Mouse (Mus musculus) olfactory bulb, adult 2 months (tissue): ENCODE data around the gene Rras. TPM values are rescaled to one million over a fixed set of nuclear protein-coding genes. Genes with fewer than 3 reads are reported as not detected.

Experiments
- H3K27ac ChIP-seq: fragments of 200-500 bp; 2 replicates; pipeline ENCODE4 v1.5.1; 2012; ENCODE audit warnings: low read depth, low read length; ENCODE audit not compliant: insufficient read depth
- H3K4me1 ChIP-seq: fragments of 200-500 bp; 2 replicates; pipeline ENCODE4 v1.6.1; 2012; ENCODE audit warnings: low read length; ENCODE audit not compliant: control insufficient read depth, insufficient read depth
- H3K4me3 ChIP-seq: fragments of 200-500 bp; 2 replicates; pipeline ENCODE4 v1.5.1; 2012; ENCODE audit warnings: mild to moderate bottlenecking, low read depth, low read length, moderate library complexity; ENCODE audit not compliant: insufficient read depth
- CTCF ChIP-seq: fragments of 200-500 bp; IDR thresholded peaks from 2 replicates; pipeline ENCODE4 v1.5.1; 2012; ENCODE audit warnings: low read depth, mild to moderate bottlenecking, low read length, moderate library complexity; ENCODE audit not compliant: insufficient read depth
- POLR2A ChIP-seq: fragments of 200-500 bp; IDR thresholded peaks from 2 replicates; pipeline ENCODE4 v1.6.1; 2012; ENCODE audit warnings: mild to moderate bottlenecking, low read depth, low read length, moderate library complexity; ENCODE audit not compliant: insufficient read depth
- WGBS: fragments of 180-500 bp; shearing (Covaris S2); methylation state at CpG from one replicate; pipeline ENCODE4 v1.1.7; 2018; 5-methylcytosine and 5-hydroxymethylcytosine counted together
- polyA plus RNA-seq: library from polyadenylated mRNA; stranded (reverse); fragments of >200 nt; gene quantifications from 2 replicates; pipeline ENCODE4 v1.2.4, GENCODE M21; 2012; ENCODE audit warnings: low replicate concordance; ENCODE audit not compliant: missing spikeins, insufficient read depth, insufficient read length

Rras gene
- polyA plus RNA-seq, result not detected in 2 replicates

DNA sequence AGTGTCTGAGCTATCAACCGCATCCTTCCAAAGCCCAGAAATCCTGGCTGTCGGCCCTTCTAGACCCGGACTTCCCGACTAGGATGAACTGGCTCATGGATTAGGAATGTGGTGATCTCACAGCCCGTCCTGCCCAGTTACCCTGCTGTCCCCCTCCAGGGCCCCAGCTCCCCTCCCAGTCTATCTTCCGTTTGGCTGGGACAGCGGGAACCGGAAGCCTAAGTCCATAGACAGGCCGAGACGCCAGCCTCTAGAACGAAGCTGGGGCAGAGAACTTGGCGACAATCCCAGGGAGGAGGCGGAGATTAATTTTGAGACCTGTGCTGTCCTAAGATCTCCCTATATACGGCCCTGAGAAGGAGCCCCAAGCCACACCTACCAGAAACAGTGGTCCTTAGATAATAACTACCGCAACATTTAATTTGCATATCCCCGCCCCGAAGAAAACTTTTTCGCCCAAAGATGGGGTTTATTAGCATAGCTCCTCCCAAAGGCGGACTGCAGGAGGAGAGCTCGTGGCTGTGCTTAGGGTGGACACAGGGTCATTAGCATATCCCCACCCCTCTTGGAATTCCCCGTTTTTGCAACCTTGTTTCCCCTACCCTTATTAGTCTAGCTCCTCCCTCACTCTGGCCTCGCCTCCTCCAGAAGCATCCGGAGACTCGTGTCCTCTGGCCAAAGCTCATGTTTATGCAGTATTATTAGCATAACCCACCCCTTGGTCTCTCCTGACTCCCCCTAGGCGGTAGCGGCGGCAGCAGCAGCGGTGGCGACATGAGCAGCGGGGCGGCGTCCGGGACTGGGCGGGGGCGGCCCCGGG lies at the start of gene Rras:
Rras (plus strand) TSS at position 720 of the 820 bp plus-strand sequence.
- Histone ChIP-seq H3K4me3 (peak within 1 kb of the TSS; percentile 45), H3K4me1 (peaks cover 12% of the 10 kb centered on the region), H3K27ac (no peak within 1 kb of the TSS)
- TF ChIP-seq CTCF, result no peak
- no peak for TF ChIP-seq POLR2A
- WGBS, result under 1% methylated on average over 36 of the region's 36 CpGs

DNA sequence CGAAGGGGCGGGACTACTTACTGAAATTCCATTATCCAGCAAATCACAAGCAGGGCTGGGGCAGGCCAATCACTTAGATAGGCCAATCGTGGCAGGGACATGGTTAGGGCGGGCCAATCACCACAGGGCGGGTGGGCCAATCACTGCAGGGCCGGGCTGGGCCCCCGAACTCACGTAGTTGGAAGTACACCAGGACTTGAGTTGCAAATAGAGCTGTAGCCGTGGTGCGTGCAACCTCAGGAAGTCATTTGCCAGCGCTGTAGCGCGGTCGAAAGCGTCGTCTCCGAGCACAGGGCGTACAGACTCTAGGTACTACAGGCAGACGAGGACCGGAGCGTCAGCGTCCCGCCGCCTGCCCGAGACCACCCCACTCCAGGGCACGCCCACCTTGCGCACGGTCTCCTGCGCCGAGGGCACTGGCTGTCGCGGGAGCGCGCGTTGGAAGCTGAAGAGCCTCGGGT lies 47.5 kb upstream of the Rras start:
- H3K4me3 ChIP-seq, result peak overlapping the region; percentile 55
- H3K4me1 ChIP-seq, result peaks cover 31% of the 10 kb centered on the region
- WGBS, result 3% methylated on average over 36 of the region's 36 CpGs
- no peak for TF ChIP-seq POLR2A
- no peak for TF ChIP-seq CTCF
- H3K27ac ChIP-seq, result peak overlapping the region; percentile 39

DNA sequence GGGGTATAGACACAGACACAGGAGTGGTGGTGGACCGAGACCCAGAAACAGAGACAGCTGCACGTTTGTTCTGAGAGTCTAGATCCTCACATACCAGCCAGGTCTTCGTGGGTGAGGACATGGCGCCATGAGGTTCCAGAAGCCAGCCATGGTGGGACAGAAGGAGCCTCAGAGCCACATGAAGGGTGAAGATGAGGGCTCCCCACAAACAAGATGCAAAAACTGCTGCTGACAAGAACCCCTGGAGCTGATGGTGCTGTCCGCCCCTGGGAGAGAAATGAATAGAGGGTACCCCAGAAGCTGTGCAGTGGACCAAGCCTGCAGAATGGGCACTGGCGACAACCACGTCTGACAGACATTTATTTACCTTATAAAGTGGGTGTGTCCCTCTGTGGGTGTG lies 46.6 kb upstream of the Rras start:
- Histone ChIP-seq H3K27ac (no peak overlapping the region), H3K4me3 (peak overlapping the region; percentile 55; the same call in 1 of the 2 replicates), H3K4me1 (peaks cover 32% of the 10 kb centered on the region)
- no peak for TF ChIP-seq POLR2A
- TF ChIP-seq CTCF, result no peak
- WGBS, result 66% methylated on average over 7 of the region's 7 CpGs

DNA sequence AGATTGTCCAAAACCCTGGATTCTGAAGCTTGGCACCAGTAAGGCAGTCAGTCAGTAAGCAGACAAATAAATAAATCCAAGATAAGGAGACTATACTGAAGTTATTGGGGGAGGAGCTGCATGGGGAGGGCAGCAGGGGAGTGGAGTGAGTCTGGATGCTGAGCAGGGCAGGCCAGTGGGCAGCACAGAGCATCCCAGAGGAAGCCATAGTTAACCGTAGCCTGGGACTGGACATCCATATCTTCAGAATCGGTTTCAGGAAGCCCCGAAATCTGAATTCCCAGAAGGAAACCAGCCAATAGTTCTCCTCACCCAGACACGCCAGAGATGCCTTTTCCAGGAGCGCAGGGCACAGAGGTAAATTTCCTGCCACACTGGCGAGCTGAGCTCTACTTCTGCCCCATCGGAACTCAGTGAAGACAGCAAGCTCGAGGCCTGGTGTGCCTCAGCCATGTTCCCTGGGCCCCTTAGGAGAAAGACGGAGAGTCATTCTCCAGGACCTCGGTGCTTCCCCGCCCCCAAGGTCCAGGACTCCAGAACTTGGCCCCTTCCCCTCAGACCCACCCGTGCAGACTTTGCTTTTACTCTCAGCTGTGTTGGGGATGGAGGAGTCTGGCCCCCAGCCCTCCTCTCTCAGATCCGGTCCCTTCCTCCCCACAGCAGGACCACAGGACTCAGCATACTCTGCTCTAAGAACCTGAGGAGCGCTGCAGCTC lies 44.2 kb upstream of the Rras start:
- no peak for TF ChIP-seq CTCF
- TF ChIP-seq POLR2A, result no peak
- Histone ChIP-seq H3K27ac (peak overlapping the region; percentile 93), H3K4me1 (peaks cover 32% of the 10 kb centered on the region), H3K4me3 (peak overlapping the region; percentile 70)
- 11% methylated on average over 14 of the region's 14 CpGs for WGBS

DNA sequence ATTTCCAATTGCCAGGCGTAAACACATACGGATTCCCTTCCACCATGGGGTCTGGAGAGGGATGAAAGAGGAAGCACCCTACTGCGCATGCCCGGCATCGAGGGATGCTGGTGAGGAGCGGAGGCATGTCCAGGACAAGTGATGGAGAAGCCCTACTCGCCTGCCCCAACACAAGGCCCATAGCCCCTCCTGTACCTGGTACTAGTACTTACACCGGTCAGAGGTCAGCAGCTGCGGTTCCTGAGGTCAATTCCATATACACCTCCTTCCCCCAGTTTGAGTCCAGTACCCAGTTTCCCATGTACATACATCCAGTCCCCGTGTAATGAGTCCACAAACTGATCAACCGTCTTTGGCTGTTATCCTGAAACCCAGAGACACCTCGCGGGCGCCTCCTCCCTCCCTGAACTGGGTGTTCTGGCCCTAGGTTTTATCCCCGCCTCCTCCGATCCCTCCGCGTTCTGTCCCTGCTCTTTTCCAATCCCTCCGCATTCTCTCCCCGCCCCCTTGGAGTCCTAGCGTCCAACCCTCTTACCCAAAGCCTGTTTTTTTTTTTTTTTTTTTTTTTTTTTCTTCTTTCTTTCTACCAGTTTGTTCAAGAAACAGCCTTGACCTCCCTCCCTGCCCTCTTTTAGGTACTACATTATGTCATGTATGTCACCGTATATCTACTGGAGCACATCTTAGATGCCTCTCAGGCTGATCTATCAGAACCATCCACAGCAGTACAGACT lies 43.2 kb upstream of the Rras start, which contains the start of gene Cpt1c:
Cpt1c (minus strand) TSS at position 469 of the 734 bp plus-strand sequence.
- TF ChIP-seq POLR2A (peak; percentile 76), CTCF (no peak)
- Histone ChIP-seq H3K27ac (peak within 1 kb of the TSS; percentile 93), H3K4me1 (peaks cover 32% of the 10 kb centered on the region), H3K4me3 (peak within 1 kb of the TSS; percentile 70)
- under 1% methylated on average over 22 of the region's 22 CpGs for WGBS

DNA sequence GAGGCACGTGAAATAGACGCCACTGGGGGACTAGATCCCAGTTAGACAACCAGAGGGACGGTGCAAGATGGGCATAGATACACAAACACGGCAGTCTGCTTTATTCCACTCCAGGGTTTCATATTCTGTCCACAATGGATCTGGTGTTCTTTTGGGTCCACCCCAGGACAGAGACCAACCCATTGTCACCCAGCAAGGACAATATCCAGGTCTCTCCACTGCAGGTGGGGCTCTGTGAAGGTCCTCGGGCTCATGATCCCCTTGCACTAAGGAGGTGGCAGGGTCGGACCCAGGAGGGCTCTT lies 42.7 kb upstream of the Rras start:
- TF ChIP-seq CTCF, result no peak
- no peak for TF ChIP-seq POLR2A
- WGBS, result 11% methylated on average over 6 of the region's 6 CpGs
- H3K4me3 ChIP-seq, result no peak overlapping the region
- H3K4me1 ChIP-seq, result peaks cover 32% of the 10 kb centered on the region
- peak overlapping the region; percentile 43; the same call in 1 of the 2 replicates for H3K27ac ChIP-seq

DNA sequence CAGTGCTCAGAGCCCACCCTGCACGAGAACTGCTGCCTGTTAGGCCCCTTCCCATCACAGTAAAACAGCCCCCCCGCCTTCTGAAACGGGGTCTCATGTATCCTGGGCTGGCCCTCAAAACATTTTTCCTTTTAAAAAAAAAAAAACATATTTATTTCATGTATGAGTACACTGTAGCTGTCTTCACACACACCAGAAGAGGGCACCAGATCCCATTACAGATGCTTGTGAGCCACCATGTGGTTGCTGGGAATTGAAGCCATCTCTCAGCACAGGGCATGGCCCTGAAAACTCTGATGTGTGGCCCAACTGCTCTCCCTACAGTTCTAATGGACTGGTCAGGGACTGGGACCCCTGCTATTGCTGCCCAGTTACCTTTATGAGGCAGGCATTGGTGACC lies 39.5 kb upstream of the Rras start:
- TF ChIP-seq CTCF (no peak), POLR2A (no peak)
- Histone ChIP-seq H3K4me1 (peaks cover 8% of the 10 kb centered on the region; the same call in 1 of the 2 replicates), H3K4me3 (no peak overlapping the region), H3K27ac (no peak overlapping the region)
- 88% methylated on average over 3 of the region's 3 CpGs for WGBS

DNA sequence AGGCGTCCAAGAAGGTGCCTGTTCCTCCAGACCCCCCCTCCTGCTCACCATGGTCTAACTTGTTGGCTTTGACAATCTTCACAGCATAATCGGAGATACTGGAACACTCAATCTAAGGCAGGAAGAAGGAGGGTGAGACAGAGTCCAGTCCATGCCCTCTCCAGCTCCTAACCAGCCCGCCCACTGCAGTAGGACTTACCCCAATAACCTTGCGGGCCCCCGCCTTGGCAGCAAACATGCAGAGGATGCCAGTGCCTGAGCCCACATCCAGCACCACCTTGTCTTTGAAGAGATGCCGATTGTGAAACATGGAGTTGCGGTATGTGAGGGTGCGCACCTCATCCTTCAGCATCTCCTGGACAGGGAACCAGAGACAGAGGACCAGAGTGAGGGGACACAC lies 36.2 kb upstream of the Rras start:
- no peak overlapping the region for H3K27ac ChIP-seq
- TF ChIP-seq CTCF (no peak), POLR2A (no peak)
- H3K4me1 ChIP-seq, result peaks cover 14% of the 10 kb centered on the region
- no peak overlapping the region for H3K4me3 ChIP-seq
- WGBS, result 95% methylated on average over 8 of the region's 8 CpGs
